8 mouse cellular contexts compared by ENCODE assay signal in genomic region chr6:114555186-114555585, GRCm38 (mm10).
DNase-seq lines count a peak whose midpoint lies in the region; ATAC-seq lines count a peak whose summit lies in the region.
"Not testable (repeated sequence)": the region's sequence is repeated elsewhere in the genome, so short reads cannot be mapped to it uniquely, and the experiment has no call there.

No protein-coding gene starts in this region.

- H3K36me3 ChIP-seq in embryonic facial prominence, embryonic 10.5 days (replicated peaks); intestine, embryonic 14.5 days (ENCODE audit: control insufficient read depth, insufficient read depth, low read length); limb, embryonic 11.5 days (ENCODE audit: control insufficient read depth, insufficient read depth, low read length): not testable (repeated sequence)

- WGBS in embryonic facial prominence, embryonic 10.5 days, result 5% methylated on average over 8 of the region's 15 CpGs
- 6% methylated on average over 4 of the region's 15 CpGs for WGBS in intestine, embryonic 14.5 days
- 0% methylated on average over 4 of the region's 15 CpGs for WGBS in limb, embryonic 11.5 days

- DNase-seq in CD4-positive helper T cell, adult 2 months (ENCODE audit: low read depth, low spot score), result peak; percentile 0
- peak; percentile 20 for DNase-seq in adrenal gland, postnatal 25 days
- peak; percentile 76 for DNase-seq in embryonic facial prominence, embryonic 10.5 days (ENCODE audit: low spot score)
- peak; percentile 85 for DNase-seq in heart, adult 11 months
- DNase-seq in intestine, embryonic 14.5 days (ENCODE audit: low spot score), result peak; percentile 72
- DNase-seq in limb, embryonic 11.5 days (ENCODE audit: low spot score), result peak; percentile 71
- peak; percentile 11 to 23 for DNase-seq in lung, postnatal 4 days
- DNase-seq in right cerebral cortex, postnatal 4 days, result peak; percentile 16

- not testable (repeated sequence) for H3K27ac ChIP-seq in embryonic facial prominence, embryonic 10.5 days (replicated peaks); intestine, embryonic 14.5 days (ENCODE audit: low read depth); limb, embryonic 11.5 days (replicated peaks; ENCODE audit: low read depth, low read length)

- not testable (repeated sequence) for H3K4me2 ChIP-seq in intestine, embryonic 14.5 days (ENCODE audit: low read length); limb, embryonic 11.5 days (ENCODE audit: low read depth, severe bottlenecking)

- ATAC-seq in intestine, embryonic 14.5 days (replicated peaks; ENCODE audit: low FRiP score, low TSS enrichment, low read depth); limb, embryonic 11.5 days (ENCODE audit: insufficient number of reproducible peaks, low FRiP score, low TSS enrichment, low read depth): not testable (repeated sequence)

- H3K27me3 ChIP-seq in embryonic facial prominence, embryonic 10.5 days (replicated peaks; ENCODE audit: low read depth, poor library complexity, severe bottlenecking); intestine, embryonic 14.5 days (replicated peaks; ENCODE audit: control insufficient read depth, insufficient read depth, low read length); limb, embryonic 11.5 days (ENCODE audit: control insufficient read depth, insufficient read depth, low read length): not testable (repeated sequence)

- not testable (repeated sequence) for H3K4me3 ChIP-seq in embryonic facial prominence, embryonic 10.5 days; intestine, embryonic 14.5 days (ENCODE audit: low read depth, low read length); limb, embryonic 11.5 days (ENCODE audit: low read depth, low read length)

- not testable (repeated sequence) for H3K9ac ChIP-seq in intestine, embryonic 14.5 days (ENCODE audit: low read length); limb, embryonic 11.5 days (ENCODE audit: low read length)

- not testable (repeated sequence) for H3K9me3 ChIP-seq in embryonic facial prominence, embryonic 10.5 days; intestine, embryonic 14.5 days (ENCODE audit: control insufficient read depth, low read length); limb, embryonic 11.5 days (ENCODE audit: control insufficient read depth, low read length)

- H3K4me1 ChIP-seq in embryonic facial prominence, embryonic 10.5 days; intestine, embryonic 14.5 days (replicated peaks; ENCODE audit: control insufficient read depth, insufficient read depth, low read length); limb, embryonic 11.5 days (ENCODE audit: control insufficient read depth, insufficient read depth, low read length): not testable (repeated sequence)

Comparison
In these comparisons a context has a peak if more than half of its experiments do, and no peak if none do; other contexts are left out.
1. DNase-seq: peak in every context shown above with its lines; median percentile 85 in heart, adult 11 months; 76 in embryonic facial prominence, embryonic 10.5 days; 72 in intestine, embryonic 14.5 days; 71 in limb, embryonic 11.5 days; 20 in adrenal gland, postnatal 25 days; 17 in lung, postnatal 4 days; 16 in right cerebral cortex, postnatal 4 days; 0 in CD4-positive helper T cell, adult 2 months.